Mouse (Mus musculus): ENCODE measurements around the gene Tkt. TPM values are rescaled to one million over a fixed set of nuclear protein-coding genes. Genes with fewer than 3 reads are reported as not detected.

Gene Tkt
- polyA plus RNA-seq, 1 experiment from 2014 or later, result 543 TPM

DNA sequence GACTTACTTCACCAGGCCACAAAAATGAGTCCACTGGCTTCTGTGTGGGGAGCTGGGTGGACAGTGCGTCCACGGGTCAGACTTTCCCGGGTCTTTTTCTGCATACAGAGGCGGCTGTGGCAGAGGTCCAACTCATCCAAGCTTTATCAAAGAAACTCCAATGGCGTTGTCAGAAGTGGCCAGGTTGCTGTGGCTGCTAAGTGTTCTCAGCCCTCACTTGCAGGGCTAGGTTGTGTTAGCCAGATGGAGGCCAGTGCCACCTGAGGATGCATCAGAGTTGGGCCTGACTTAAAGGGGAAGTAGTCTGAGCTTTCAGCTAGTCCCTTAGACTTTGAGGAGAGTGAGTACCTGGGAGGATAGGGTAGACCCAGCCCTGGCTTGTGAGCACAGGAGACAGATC is 3.4 kb downstream of the Tkt start:
- DNase-seq (ENCODE audit: low read depth, low spot score) (no peak), ATAC-seq (no peak)
- in situ Hi-C loops (cut with MboI; ENCODE audit: low pct_unique_long_range_greater_than_20kb), result no loop called here
- ChIA-PET POLR2A (interaction anchor here (1.5 kb wide), 1 partner anchor 10 kb away, joined by 5 read pairs; no protein-coding TSS in a partner anchor), CTCF (no interaction called here)
- no peaks in the 10 kb centered on the region for H3K27me3 ChIP-seq
- TF ChIP-seq CTCF (IDR thresholded peaks at IDR 0.05), result no peak

- no peaks in the 10 kb centered on the region for H3K27me3 ChIP-seq
- ChIA-PET CTCF (interaction anchor here (1.8 kb wide), 1 partner anchor 21 kb away, joined by 7 read pairs; no protein-coding TSS in a partner anchor), POLR2A (interaction anchor here (1.5 kb wide), 1 partner anchor 9 kb away, joined by 5 read pairs; no protein-coding TSS in a partner anchor)
- DNase-seq (ENCODE audit: low read depth, low spot score) (no peak), ATAC-seq (no peak)
- no peak for TF ChIP-seq CTCF (IDR thresholded peaks at IDR 0.05)
- in situ Hi-C loops (cut with MboI; ENCODE audit: low pct_unique_long_range_greater_than_20kb), result no loop called here
Observed at GRCm38 (mm10) chr14:30551981-30552380, 3.8 kb downstream of the Tkt start.

GRCm38 (mm10) chr14:30553185-30553584 is 5.0 kb downstream of the Tkt start:
- ATAC-seq, result no peak
- POLR2A ChIA-PET, result interaction anchor here (0.6 to 0.7 kb wide), 2 partner anchors 15 to 29 kb away, joined by 3 to 4 read pairs; no protein-coding TSS in a partner anchor
- CTCF ChIA-PET, result interaction anchor here (1.1 to 1.8 kb wide), 3 partner anchors 9 to 19 kb away, joined by 3 to 7 read pairs (median 6); no protein-coding TSS in a partner anchor
- DNase-seq (ENCODE audit: low read depth, low spot score), result no peak
- no peaks in the 10 kb centered on the region for H3K27me3 ChIP-seq
- TF ChIP-seq CTCF (IDR thresholded peaks at IDR 0.05), result no peak
- in situ Hi-C loops (cut with MboI; ENCODE audit: low pct_unique_long_range_greater_than_20kb), result no loop called here

DNA sequence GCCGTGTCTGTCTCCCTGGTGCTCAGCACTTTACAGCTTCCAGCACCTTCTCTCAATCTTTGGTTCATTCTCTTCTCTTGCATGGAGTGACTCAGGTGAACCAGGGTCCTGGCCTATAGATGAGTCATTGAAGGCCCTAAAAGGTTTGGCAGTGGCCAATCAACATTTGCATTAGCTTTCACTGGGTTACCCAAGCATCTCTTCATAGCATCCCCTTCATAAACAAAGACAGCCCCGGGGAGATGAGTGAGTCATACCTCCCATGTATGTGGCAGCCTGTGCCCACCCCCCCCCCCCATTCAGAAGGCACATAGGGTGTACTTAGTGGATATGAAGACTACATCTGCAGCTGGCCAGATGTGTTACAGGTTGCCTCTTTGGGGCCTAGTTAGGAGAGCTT is 8.5 kb downstream of the Tkt start:
- in situ Hi-C loops (cut with MboI; ENCODE audit: low pct_unique_long_range_greater_than_20kb), result no loop called here
- TF ChIP-seq CTCF (IDR thresholded peaks at IDR 0.05), result no peak
- no peaks in the 10 kb centered on the region for H3K27me3 ChIP-seq
- no peak for DNase-seq (ENCODE audit: low read depth, low spot score)
- ATAC-seq, result no peak
- ChIA-PET CTCF (no interaction called here), POLR2A (no interaction called here)

DNA sequence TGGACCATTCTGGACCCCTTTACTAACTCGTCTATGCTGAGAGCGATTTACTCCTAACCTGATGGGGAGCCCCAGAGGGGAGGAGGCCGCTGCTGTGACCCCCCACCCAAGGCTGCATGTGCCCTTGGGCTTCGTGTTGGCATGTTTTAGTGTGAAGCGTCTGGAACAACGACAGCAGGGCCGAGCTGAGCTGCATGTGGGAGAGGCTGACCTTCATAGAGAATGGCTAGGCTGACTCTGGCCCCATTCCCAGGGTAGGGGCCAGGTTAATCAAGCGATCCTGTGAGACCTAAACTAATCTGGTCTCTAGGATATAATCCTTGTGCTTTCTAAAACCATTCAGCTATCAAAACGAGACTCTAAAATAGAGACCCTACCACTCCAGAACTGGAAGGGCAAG is 9.6 kb downstream of the Tkt start:
- no peak for TF ChIP-seq CTCF (IDR thresholded peaks at IDR 0.05)
- ChIA-PET POLR2A (interaction anchor here (0.6 kb wide), 1 partner anchor 10 kb away, joined by 3 read pairs; no protein-coding TSS in a partner anchor), CTCF (interaction anchor here (1.0 kb wide), 1 partner anchor 18 kb away, joined by 3 read pairs; no protein-coding TSS in a partner anchor)
- ATAC-seq (no peak), DNase-seq (ENCODE audit: low read depth, low spot score) (no peak)
- H3K27me3 ChIP-seq, result no peaks in the 10 kb centered on the region
- in situ Hi-C loops (cut with MboI; ENCODE audit: low pct_unique_long_range_greater_than_20kb), result no loop called here

DNA sequence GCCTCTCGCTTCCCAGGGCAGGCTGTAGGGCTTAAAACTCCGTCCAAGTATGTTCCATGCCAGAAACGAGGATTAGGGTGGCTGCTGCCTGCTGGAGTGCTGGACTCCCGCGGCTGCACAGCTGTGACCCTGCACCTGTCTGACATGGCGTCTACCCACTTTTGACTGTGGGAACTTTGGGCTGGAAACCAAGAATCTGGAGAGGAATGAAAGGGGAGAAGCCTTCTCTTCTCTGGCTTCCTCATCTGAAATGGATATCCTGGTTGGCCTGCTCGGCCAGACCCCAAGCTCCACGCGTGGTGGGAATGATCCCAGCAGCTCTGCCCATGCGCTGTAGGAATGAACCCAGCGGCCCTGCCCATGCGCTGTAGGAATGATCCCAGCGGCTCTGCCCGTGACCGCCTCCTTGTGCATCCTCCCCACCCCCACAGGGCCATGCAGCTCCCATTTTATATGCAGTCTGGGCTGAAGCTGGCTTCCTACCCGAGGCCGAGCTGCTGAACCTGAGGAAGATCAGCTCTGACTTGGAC is 11.2 kb downstream of the Tkt start:
- TF ChIP-seq CTCF (IDR thresholded peaks at IDR 0.05), result no peak
- POLR2A ChIA-PET, result interaction anchor here (2.0 kb wide), 1 partner anchor 10 kb away, joined by 6 read pairs; no protein-coding TSS in a partner anchor
- no peak for ATAC-seq
- H3K27me3 ChIP-seq, result no peaks in the 10 kb centered on the region
- DNase-seq (ENCODE audit: low read depth, low spot score), result no peak
- CTCF ChIA-PET, result no interaction called here
- in situ Hi-C loops (cut with MboI; ENCODE audit: low pct_unique_long_range_greater_than_20kb), result no loop called here

DNA sequence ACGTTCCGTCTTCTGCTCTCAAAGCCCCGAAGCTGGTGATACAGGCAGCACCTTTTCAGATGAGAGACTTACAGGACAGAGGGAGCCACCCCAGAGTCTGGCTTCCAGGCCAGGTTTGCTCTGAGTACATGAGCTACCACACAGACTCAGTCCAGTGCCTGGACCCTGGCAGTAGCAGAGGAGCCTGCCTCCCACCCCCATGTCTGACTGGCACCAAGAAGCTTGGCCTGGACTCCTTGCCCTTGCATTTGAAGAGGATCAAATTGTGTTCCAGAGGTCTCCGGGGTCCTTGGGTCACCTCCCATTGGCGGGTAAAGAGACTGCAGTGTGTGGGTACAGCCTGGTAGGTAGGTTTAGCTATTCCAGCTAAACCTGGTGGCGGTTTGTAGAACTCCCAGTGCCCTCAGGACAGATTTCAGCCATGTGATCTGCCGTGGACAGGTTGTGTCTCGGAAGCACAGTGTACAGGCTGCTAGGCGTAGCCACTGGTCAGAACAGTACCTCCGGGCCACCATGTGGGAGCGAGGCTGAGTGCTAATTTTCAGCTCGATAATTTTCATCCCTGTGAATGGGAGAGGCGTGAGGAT is 12.7 kb downstream of the Tkt start:
- POLR2A ChIA-PET, result interaction anchor here (1.2 to 1.6 kb wide), 3 partner anchors 10 to 15 kb away, joined by 4 to 7 read pairs (median 5); no protein-coding TSS in a partner anchor
- no peaks in the 10 kb centered on the region for H3K27me3 ChIP-seq
- DNase-seq (ENCODE audit: low read depth, low spot score), result no peak
- in situ Hi-C loops (cut with MboI; ENCODE audit: low pct_unique_long_range_greater_than_20kb), result no loop called here
- ATAC-seq, result peak; percentile 2
- no peak for TF ChIP-seq CTCF (IDR thresholded peaks at IDR 0.05)
- CTCF ChIA-PET, result interaction anchor here (0.7 to 2.1 kb wide), 7 partner anchors 8 to 48 kb away, joined by 3 to 7 read pairs (median 3); partner anchors contain the start of gene Tkt

GRCm38 (mm10) chr14:30561470-30562187 is 13.5 kb downstream of the Tkt start:
- ATAC-seq (peak; percentile 95), DNase-seq (ENCODE audit: low read depth, low spot score) (peak; percentile 97)
- in situ Hi-C loops (cut with MboI; ENCODE audit: low pct_unique_long_range_greater_than_20kb), result no loop called here
- TF ChIP-seq CTCF (IDR thresholded peaks at IDR 0.05), result no peak
- ChIA-PET CTCF (interaction anchor here (1.1 to 2.1 kb wide), 5 partner anchors 9 to 21 kb away, joined by 3 to 7 read pairs (median 6); partner anchors contain the start of gene Tkt), POLR2A (interaction anchor here (1.2 to 1.6 kb wide), 3 partner anchors 10 to 14 kb away, joined by 4 to 7 read pairs (median 5); no protein-coding TSS in a partner anchor)
- no peaks in the 10 kb centered on the region for H3K27me3 ChIP-seq

DNA sequence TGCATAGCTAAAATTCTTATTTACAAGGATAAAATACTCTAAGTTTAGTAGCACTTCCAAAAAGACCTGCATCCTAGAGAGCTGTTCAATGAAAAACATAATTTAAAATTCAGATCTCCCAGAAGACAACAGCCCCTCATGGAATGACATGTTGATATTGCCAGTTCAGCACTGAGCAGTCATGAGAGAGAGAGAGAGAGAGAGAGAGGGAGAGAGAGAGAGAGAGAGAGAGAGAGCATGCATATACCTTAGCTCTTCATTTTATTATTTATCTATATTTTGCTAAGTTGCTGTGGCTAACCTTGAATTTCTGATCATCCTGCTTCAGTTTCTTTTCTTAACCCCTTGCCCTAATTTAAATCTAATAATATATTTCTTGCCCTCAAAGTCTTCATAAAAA is 14.2 kb downstream of the Tkt start:
- DNase-seq (ENCODE audit: low read depth, low spot score) (no peak), ATAC-seq (no peak)
- CTCF ChIA-PET, result interaction anchor here (1.2 to 2.1 kb wide), 3 partner anchors 9 to 12 kb away, joined by 4 to 7 read pairs (median 6); no protein-coding TSS in a partner anchor
- in situ Hi-C loops (cut with MboI; ENCODE audit: low pct_unique_long_range_greater_than_20kb), result no loop called here
- no peak for TF ChIP-seq CTCF (IDR thresholded peaks at IDR 0.05)
- POLR2A ChIA-PET, result no interaction called here
- H3K27me3 ChIP-seq, result no peaks in the 10 kb centered on the region

GRCm38 (mm10) chr14:30564451-30564850 is 16.3 kb downstream of the Tkt start:
- ChIA-PET POLR2A (interaction anchor here (0.6 to 0.8 kb wide), 2 partner anchors 9 to 23 kb away, joined by 3 to 5 read pairs; no protein-coding TSS in a partner anchor), CTCF (no interaction called here)
- no peak for DNase-seq (ENCODE audit: low read depth, low spot score)
- in situ Hi-C loops (cut with MboI; ENCODE audit: low pct_unique_long_range_greater_than_20kb), result no loop called here
- no peak for ATAC-seq
- no peaks in the 10 kb centered on the region for H3K27me3 ChIP-seq
- no peak for TF ChIP-seq CTCF (IDR thresholded peaks at IDR 0.05)

All from Patski (cell line).